Mouse (Mus musculus) liver, embryonic 11.5 days (tissue): ENCODE measurements at regions not wholly inside any gene's neighbourhood (a gene's known extent, or its start where the extent isn't known, plus 50 kb on each side); places are given as distances from the start of the nearest gene placed in this dataset.

Source experiments
- ATAC-seq: fragments of 200-750 bp; cut with Nextera tagmentation; replicated peaks from 2 replicates; pipeline ENCODE4 v1.8.0; 2017; ENCODE audit warnings: moderate number of reproducible peaks, mild to moderate bottlenecking, moderate TSS enrichment, moderate library complexity; ENCODE audit not compliant: low FRiP score
- DNase-seq: peaks from one replicate; pipeline ENCODE4 v3.0.0-alpha.2; 2017; ENCODE audit warnings: low spot score
- H3K27ac ChIP-seq: fragments of 300-500 bp; sonication (generic); 2 replicates; pipeline ENCODE4 v1.5.1; 2014; ENCODE audit warnings: mild to moderate bottlenecking, low read depth, low read length, control low read depth
- H3K27me3 ChIP-seq: fragments of 300-500 bp; sonication (generic); replicated peaks from 2 replicates; pipeline ENCODE4 v1.6.1; 2014; ENCODE audit warnings: low read length, mixed read lengths; ENCODE audit not compliant: control insufficient read depth, insufficient read depth
- H3K36me3 ChIP-seq: fragments of 300-500 bp; sonication (generic); 2 replicates; pipeline ENCODE4 v1.6.1; 2014; ENCODE audit warnings: mild to moderate bottlenecking, low read length, moderate library complexity, mixed read lengths; ENCODE audit not compliant: control insufficient read depth, insufficient read depth
- H3K4me1 ChIP-seq: fragments of 300-500 bp; sonication (generic); replicated peaks from 2 replicates; pipeline ENCODE4 v1.6.1; 2014; ENCODE audit warnings: low read length, mixed read lengths; ENCODE audit not compliant: control insufficient read depth, insufficient read depth
- H3K4me2 ChIP-seq: fragments of 300-500 bp; sonication (generic); 2 replicates; pipeline ENCODE4 v1.6.1; 2014; ENCODE audit warnings: mild to moderate bottlenecking, control low read depth, moderate library complexity
- H3K4me3 ChIP-seq: fragments of 300-500 bp; sonication (generic); 2 replicates; pipeline ENCODE4 v1.5.1; 2014; ENCODE audit warnings: low read depth, low read length, control low read depth
- H3K9ac ChIP-seq: fragments of 300-500 bp; sonication (generic); 2 replicates; pipeline ENCODE4 v1.6.1; 2014; ENCODE audit warnings: low read depth, low read length, control low read depth
- H3K9me3 ChIP-seq: fragments of 300-500 bp; sonication (generic); 2 replicates; pipeline ENCODE4 v1.6.1; 2016; ENCODE audit warnings: low read length, inconsistent platforms, mixed read lengths; ENCODE audit not compliant: control insufficient read depth
- WGBS: fragments of 180-500 bp; shearing (Covaris S2); extraction: QIAGEN DNeasy Blood & Tissue Kit; methylation state at CpG from one replicate; pipeline ENCODE4 v1.1.7; 2014; 5-methylcytosine and 5-hydroxymethylcytosine counted together

DNA sequence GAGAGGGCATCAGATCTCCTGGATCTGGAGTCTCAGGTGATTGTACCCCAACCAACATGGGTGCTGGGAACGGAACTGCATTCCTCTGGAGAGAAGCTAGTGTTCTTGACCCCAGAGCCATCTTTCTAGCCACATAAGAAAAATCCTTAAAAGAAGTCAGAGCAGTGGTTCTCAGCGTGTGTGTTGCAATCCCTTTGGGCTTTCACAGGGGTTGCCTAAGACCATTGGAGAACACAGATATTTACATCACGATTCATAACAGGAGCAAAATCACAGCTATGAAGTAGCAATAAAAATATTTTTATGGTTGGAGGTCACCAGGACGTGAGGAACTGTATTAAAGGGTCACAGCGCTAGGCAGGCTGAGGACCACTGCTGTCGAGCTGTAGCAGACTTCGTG is 60.7 kb upstream of the Vangl1 start:
- no peak for DNase-seq
- no peaks in the 10 kb centered on the region for H3K9me3 ChIP-seq
- H3K4me1 ChIP-seq = no peaks in the 10 kb centered on the region
- no peaks in the 10 kb centered on the region for H3K36me3 ChIP-seq
- H3K4me2 ChIP-seq = no peak overlapping the region
- no peaks in the 10 kb centered on the region for H3K27me3 ChIP-seq
- H3K4me3 ChIP-seq = no peak overlapping the region
- no peak for ATAC-seq
- 70% methylated on average over 7 of the region's 7 CpGs for whole genome bisulfite sequencing
- H3K9ac ChIP-seq = no peak overlapping the region
- H3K27ac ChIP-seq = no peak overlapping the region

DNA sequence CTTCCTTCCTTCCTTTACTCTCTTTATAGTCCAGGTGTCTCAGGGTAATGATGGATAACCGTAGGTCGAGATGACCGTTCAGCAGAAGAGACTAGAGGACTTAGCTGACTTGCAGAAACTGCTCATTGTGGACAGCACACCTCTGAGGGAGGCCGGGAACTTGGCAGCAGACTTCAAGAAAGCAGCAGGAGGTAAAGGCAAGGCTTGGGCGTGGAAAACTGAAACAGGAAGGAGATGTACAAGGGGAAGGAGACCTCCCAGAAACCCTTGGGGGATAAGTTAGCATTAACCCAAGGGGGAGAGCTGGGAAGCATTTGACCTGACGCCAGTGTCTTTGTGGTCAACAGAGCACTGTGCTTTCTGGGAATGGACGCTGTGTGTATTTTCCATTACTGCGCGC is 58.8 kb upstream of the Vangl1 start:
- H3K36me3 ChIP-seq = no peaks in the 10 kb centered on the region
- no peaks in the 10 kb centered on the region for H3K9me3 ChIP-seq
- 67% methylated on average over 9 of the region's 9 CpGs for WGBS
- no peak for DNase-seq
- no peak overlapping the region for H3K27ac ChIP-seq
- ATAC-seq = no peak
- no peak overlapping the region for H3K4me2 ChIP-seq
- no peak overlapping the region for H3K4me3 ChIP-seq
- H3K9ac ChIP-seq = no peak overlapping the region
- H3K4me1 ChIP-seq = no peaks in the 10 kb centered on the region
- H3K27me3 ChIP-seq = no peaks in the 10 kb centered on the region

DNA sequence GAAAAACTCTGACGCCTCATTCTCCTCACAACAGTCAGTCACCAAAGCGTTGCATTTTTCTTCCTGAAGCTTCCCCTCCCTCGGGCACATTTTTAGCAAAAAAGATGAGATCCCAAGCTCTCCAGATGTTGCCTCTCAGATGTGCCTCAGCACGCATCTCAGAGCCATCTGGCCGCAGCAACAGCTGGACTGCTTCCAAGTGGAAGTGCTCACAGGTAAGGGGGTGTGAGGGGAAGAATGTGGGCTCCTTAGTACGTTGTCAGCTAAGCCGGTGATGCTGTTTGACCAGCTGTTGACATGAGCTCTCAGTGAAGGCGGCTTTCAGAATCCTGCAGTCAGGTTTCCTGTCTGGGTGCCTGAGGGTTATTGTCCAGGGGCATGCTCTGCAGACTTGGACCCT is 58.2 kb upstream of the Vangl1 start:
- Histone ChIP-seq H3K4me2 (no peak overlapping the region), H3K9me3 (no peaks in the 10 kb centered on the region), H3K27me3 (no peaks in the 10 kb centered on the region), H3K4me3 (no peak overlapping the region), H3K9ac (no peak overlapping the region), H3K36me3 (no peaks in the 10 kb centered on the region), H3K27ac (no peak overlapping the region), H3K4me1 (no peaks in the 10 kb centered on the region)
- 52% methylated on average over 8 of the region's 8 CpGs for WGBS
- DNase-seq (no peak), ATAC-seq (no peak)

DNA sequence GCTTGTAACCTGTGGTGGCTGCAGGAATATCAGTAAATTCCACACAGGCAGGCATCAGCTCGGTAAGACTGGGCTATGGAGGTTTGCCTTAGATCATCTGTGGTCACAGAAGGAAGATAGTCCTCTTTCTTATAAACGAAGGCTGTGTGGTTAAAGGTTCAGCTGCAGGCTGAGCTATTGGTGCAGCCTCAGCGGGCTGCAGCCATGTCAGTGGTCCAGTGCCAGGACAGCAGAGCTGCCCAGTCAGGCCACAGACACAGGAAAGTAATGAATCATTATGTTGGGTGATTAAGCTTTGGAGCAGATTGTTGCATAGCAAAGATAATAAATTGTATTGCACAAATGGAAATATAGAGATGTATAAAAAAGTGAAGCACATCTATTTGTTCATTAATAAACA is 57.0 kb upstream of the Vangl1 start:
- no peak for ATAC-seq
- Histone ChIP-seq H3K9ac (no peak overlapping the region), H3K27me3 (no peaks in the 10 kb centered on the region), H3K4me1 (no peaks in the 10 kb centered on the region), H3K36me3 (no peaks in the 10 kb centered on the region), H3K4me2 (no peak overlapping the region), H3K4me3 (no peak overlapping the region), H3K9me3 (no peaks in the 10 kb centered on the region), H3K27ac (no peak overlapping the region)
- DNase-seq = no peak
- 56% methylated on average over 3 of the region's 3 CpGs for WGBS
